Mouse (Mus musculus): Measurements from ENCODE around the gene Eif1. TPM values are rescaled to one million over a fixed set of nuclear protein-coding genes. Genes with fewer than 3 reads are reported as not detected.

Gene Eif1
- polyA plus RNA-seq (2015; fragmentation: Nextera tagmentation; extraction: Ambion mirVana): 1,439 and 1,728 TPM in 2 replicates

GRCm38 (mm10) chr11:100319492-100320171 is at the start of gene Eif1:
TSS of gene Eif1 (plus strand) at chr11:100319885.

DNA sequence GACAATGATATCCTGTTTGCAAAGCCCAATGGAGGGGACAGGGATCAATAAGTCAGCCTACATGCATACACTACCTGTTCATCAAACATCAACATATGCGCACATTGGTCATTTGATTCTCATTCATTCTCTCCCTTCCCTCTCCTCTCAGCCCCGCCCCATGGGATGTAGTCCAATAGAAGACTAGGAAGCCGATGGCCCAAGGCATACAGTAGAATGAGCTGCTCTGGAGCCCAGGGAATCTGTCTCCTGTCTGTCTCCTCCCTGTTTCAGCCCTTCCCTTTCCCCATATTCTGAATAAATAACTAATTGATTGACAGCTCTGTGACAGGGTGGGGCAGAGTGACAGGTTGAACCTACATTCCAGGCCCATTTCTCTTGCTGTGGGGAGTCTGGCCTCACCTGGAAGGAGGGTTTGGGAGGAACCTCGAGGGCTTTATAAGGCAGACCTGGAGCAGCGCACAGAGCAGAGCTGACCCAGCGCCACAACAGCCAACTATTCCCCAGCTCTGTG is 14.3 kb downstream of the Eif1 start, which contains the start of gene Gast:
TSS of gene Gast (plus strand) at position 464 of the 514 bp plus-strand sequence.

DNA sequence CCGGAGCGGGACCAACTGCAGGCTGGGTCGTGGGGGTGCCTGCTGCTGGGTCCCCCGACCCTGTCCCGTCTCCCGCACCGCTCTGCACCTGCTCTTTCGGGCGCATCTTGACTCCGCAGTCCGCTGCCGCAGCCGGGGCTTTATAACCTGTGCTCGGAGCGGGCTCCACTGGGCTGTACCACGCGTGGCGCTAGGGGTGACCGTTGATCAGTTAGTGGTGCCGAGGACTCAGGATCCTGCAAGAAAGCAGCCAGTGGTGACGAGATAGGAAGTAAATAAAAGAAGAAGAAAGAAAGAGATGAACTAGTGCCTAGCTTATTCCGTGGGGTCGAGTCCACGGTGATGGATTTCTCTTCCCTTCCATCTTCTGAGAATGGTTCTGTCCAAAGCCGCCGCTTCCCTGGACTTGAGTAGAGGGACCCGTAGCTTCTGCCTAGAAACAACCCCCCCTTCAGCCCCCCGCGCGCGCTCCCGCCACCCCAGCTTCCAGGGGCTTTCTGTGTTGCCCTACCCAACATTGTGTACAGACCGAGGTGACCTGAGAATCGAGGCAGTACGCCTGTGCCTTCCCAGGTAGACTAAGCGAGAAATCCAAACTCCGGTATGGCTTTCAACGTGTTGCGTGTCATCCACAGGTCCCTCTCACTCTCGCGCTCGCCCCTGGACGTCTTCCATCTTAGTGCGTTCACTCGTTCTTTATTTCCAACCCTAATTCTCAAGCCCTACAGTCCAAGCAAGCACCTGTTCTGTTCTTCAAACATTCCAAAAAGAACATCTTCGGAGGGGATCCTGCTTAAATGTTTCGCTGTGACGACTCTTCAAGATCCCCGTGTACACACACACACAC is 36.5 kb downstream of the Eif1 start, which contains the start of gene Hap1:
TSS of gene Hap1 (minus strand) at position 157 of the 847 bp plus-strand sequence.

Other genes starting within 250 kb of the Eif1 start
- not detected in 2 replicates for gene Krt32, start 231.7 kb upstream of the Eif1 start, polyA plus RNA-seq (2015; fragmentation: Nextera tagmentation; extraction: Ambion mirVana)
- gene Krt35, start 223.6 kb upstream of the Eif1 start, polyA plus RNA-seq (2015; fragmentation: Nextera tagmentation; extraction: Ambion mirVana): 0.07 TPM in 1 of 2 replicates, not detected in the other
- gene Krt36, start 214.3 kb upstream of the Eif1 start, polyA plus RNA-seq (2015; fragmentation: Nextera tagmentation; extraction: Ambion mirVana): not detected in 2 replicates
- not detected in 2 replicates for gene Krt13, start 198.3 kb upstream of the Eif1 start, polyA plus RNA-seq (2015; fragmentation: Nextera tagmentation; extraction: Ambion mirVana)
- 19.8 TPM in 1 of 2 replicates, not detected in the other for gene Krt15, start 184.0 kb upstream of the Eif1 start, polyA plus RNA-seq (2015; fragmentation: Nextera tagmentation; extraction: Ambion mirVana)
- gene Krt19, start 171.2 kb upstream of the Eif1 start, polyA plus RNA-seq (2015; fragmentation: Nextera tagmentation; extraction: Ambion mirVana): 0.55 and 0.63 TPM in 2 replicates
- gene Krt9, start 126.6 kb upstream of the Eif1 start, polyA plus RNA-seq (2015; fragmentation: Nextera tagmentation; extraction: Ambion mirVana): not detected in 2 replicates
- gene Krt14, start 112.3 kb upstream of the Eif1 start, polyA plus RNA-seq (2015; fragmentation: Nextera tagmentation; extraction: Ambion mirVana): 0.09 and 68.1 TPM in 2 replicates
- gene Krt16, start 71.0 kb upstream of the Eif1 start, polyA plus RNA-seq (2015; fragmentation: Nextera tagmentation; extraction: Ambion mirVana): 0.69 TPM in 1 of 2 replicates, not detected in the other
- gene Krt17, start 58.9 kb upstream of the Eif1 start, polyA plus RNA-seq (2015; fragmentation: Nextera tagmentation; extraction: Ambion mirVana): 15.6 TPM in 1 of 2 replicates, not detected in the other
- gene Krt42, start 50.0 kb upstream of the Eif1 start, polyA plus RNA-seq (2015; fragmentation: Nextera tagmentation; extraction: Ambion mirVana): not detected in 2 replicates
- gene Gast, start 14.5 kb downstream of the Eif1 start, polyA plus RNA-seq (2015; fragmentation: Nextera tagmentation; extraction: Ambion mirVana): 0.44 TPM in 1 of 2 replicates, not detected in the other
- gene Hap1, start 36.2 kb downstream of the Eif1 start, polyA plus RNA-seq (2015; fragmentation: Nextera tagmentation; extraction: Ambion mirVana): 0.51 and 0.56 TPM in 2 replicates
- 36.6 and 44.0 TPM in 2 replicates for gene Jup, start 77.9 kb downstream of the Eif1 start, polyA plus RNA-seq (2015; fragmentation: Nextera tagmentation; extraction: Ambion mirVana)
- gene P3h4, start 95.0 kb downstream of the Eif1 start, polyA plus RNA-seq (2015; fragmentation: Nextera tagmentation; extraction: Ambion mirVana): 29.9 and 43.6 TPM in 2 replicates
- 60.9 and 82.7 TPM in 2 replicates for gene Fkbp10, start 95.8 kb downstream of the Eif1 start, polyA plus RNA-seq (2015; fragmentation: Nextera tagmentation; extraction: Ambion mirVana)
- gene Nt5c3b, start 121.9 kb downstream of the Eif1 start, polyA plus RNA-seq (2015; fragmentation: Nextera tagmentation; extraction: Ambion mirVana): 46.3 and 48.7 TPM in 2 replicates
- 0.23 and 0.44 TPM in 2 replicates for gene Klhl10, start 122.0 kb downstream of the Eif1 start, polyA plus RNA-seq (2015; fragmentation: Nextera tagmentation; extraction: Ambion mirVana)
- 3.1 and 3.7 TPM in 2 replicates for gene Klhl11, start 152.9 kb downstream of the Eif1 start, polyA plus RNA-seq (2015; fragmentation: Nextera tagmentation; extraction: Ambion mirVana)
- gene Acly, start 208.1 kb downstream of the Eif1 start, polyA plus RNA-seq (2015; fragmentation: Nextera tagmentation; extraction: Ambion mirVana): 19.8 and 22.8 TPM in 2 replicates
- 0.37 TPM in 2 replicates for gene Ttc25, start 225.7 kb downstream of the Eif1 start, polyA plus RNA-seq (2015; fragmentation: Nextera tagmentation; extraction: Ambion mirVana)